Mouse (Mus musculus) embryo, embryonic 10.5 days (tissue): ENCODE results near the gene Gm11168.
"Not testable (repeated sequence)": the region's sequence is repeated elsewhere in the genome, so short reads cannot be mapped to it uniquely, and the experiment has no call there.

Experiments
- DNase-seq: peaks from one replicate; pipeline ENCODE4 v3.0.0-alpha.2; 2015; ENCODE audit warnings: low spot score

Gm11168 gene

DNA sequence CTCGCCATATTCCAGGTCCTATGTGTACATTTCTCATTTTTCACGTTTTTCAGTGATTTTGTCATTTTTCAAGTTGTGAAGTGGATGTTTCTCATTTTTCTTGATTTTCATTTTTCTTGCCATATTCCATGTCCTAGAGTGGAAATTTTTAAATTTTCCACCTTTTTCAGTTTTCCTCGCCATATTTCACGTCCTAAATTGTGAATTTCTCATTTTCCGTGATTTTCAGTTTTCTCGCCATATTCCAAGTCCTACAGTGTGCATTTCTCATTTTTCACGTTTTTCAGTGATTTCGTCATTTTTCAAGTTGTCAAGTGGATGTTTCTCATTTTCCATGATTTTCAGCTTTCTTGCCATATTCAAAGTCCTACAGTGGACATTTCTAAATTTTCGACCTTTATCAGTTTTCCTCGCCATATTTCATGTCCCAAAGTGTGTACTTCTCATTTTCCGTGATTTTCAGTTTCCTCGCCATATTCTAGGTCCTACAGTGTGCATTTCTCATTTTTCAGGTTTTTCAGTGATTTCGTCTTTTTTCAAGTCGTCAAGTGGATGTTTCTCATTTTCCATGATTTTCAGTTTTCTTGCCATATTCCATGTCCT is at the start of gene Gm11168:
Gm11168 (plus strand) TSS at position 553 of the 603 bp plus-strand sequence.
- DNase-seq: not testable (repeated sequence)

DNA sequence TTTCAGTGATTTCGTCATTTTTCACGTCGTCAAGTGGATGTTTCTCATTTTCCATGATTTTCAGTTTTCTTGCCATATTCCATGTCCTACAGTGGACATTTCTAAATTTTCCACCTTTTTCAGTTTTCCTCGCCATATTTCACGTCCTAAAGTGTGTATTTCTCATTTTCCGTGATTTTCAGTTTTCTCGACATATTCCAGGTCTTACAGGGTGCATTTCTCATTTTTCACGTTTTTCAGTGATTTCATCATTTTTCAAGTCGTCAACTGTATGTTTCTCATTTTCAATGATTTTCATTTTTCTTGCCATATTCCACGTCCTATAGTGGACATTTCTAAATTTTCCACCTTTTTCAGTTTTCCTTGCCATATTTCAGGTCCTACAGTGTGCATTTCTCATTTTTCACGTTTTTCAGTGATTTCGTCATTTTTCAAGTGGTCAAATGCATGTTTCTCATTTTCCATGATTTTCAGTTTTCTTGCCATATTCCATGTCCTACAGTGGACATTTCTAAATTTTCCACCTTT is 2.6 kb upstream of the Gm11168 start, which contains the start of gene Gm10722:
Gm10722 (plus strand) TSS at position 478 of the 528 bp plus-strand sequence.
- DNase-seq: peak; percentile 50

DNA sequence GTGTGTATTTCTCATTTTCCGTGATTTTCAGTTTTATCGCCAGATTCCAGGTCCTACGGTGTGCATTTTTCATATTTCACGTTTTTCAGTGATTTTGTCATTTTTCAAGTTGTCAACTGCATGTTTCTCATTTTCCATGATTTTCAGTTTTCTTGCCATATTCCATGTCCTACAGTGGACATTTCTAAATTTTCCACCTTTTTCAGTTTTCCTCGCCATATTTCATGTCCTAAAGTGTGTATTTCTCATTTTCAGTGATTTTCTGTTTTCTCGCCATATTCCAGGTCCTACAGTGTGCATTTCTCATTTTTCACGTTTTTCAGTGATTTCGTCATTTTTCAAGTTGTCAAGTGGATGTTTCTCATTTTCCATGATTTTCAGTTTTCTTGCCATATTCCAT is 2.1 kb upstream of the Gm11168 start:
- DNase-seq: not testable (repeated sequence)

DNA sequence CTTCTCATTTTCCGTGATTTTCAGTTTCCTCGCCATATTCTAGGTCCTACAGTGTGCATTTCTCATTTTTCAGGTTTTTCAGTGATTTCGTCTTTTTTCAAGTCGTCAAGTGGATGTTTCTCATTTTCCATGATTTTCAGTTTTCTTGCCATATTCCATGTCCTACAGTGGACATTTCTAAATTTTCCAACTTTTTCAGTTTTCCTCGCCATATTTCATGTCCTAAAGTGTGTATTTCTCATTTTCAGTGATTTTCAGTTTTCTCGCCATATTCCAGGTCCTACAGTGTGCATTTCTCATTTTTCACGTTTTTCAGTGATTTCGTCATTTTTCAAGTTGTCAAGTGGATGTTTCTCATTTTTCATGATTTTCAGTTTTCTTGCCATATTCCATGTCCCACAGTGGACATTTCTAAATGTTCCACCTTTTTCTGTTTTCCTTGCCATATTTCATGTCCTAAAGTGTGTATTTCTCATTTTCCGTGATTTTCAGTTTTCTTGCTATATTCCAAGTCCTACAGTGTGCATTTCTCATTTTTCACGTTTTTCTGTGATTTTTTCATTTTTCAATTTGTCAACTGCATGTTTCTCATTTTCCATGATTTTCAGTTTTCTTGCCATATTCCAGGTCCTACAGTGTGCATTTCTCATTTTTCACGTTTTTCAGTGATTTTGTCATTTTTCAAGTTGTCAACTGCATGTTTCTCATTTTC is 1.0 kb upstream of the Gm11168 start:
- DNase-seq: peak; percentile 24

DNA sequence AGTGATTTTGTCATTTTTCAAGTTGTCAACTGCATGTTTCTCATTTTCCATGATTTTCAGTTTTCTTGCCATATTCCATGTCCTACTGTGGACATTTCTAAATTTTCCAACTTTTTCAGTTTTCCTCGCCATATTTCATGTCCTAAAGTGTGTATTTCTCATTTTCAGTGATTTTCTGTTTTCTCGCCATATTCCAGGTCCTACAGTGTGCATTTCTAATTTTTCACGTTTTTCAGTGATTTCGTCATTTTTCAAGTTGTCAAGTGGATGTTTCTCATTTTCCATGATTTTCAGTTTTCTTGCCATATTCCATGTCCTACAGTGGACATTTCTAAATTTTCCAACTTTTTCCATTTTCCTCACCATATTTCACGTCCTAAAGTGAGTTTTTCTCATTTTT is 3.0 kb downstream of the Gm11168 start:
- not testable (repeated sequence) for DNase-seq

DNA sequence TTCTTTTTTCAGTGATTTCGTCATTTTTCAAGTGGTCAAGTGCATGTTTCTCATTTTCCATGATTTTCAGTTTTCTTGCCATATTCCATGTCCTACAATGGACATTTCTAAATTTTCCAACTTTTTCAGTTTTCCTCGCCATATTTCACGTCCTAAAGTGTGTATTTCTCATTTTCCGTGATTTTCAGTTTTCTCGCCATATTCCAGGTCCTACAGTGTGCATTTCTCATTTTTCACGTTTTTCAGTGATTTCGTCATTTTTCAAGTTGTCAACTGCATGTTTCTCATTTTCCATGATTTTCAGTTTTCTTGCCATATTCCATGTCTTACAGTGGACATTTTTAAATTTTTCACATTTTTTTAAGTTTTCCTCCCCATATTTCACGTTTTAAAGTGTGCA is 3.5 kb downstream of the Gm11168 start:
- DNase-seq: not testable (repeated sequence)

DNA sequence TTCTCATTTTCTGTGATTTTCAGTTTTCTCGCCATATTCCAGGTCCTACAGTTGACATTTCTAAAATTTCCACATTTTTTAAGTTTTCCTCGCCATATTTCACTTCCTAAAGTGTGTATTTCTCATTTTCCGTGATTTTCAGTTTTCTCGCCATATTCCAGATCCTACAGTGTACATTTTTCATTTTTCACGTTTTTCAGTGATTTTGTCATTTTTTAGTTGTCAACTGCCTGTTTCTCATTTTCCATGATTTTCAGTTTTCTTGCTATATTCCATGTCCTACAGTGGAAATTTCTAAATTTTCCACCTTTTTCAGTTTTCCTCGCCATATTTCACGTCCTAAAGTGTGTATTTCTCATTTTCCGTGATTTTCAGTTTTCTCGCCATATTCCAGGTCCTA is 4.1 kb downstream of the Gm11168 start:
- peak; percentile 10 for DNase-seq

DNA sequence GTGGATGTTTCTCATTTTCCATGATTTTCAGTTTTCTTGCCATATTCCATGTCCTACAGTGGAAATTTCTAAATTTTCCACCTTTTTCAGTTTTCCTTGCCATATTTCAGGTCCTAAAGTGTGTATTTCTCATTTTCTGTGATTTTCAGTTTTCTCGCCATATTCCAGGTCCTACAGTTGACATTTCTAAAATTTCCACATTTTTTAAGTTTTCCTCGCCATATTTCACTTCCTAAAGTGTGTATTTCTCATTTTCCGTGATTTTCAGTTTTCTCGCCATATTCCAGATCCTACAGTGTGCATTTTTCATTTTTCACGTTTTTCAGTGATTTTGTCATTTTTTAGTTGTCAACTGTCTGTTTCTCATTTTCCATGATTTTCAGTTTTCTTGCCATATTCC is 6.2 kb downstream of the Gm11168 start:
- not testable (repeated sequence) for DNase-seq

DNA sequence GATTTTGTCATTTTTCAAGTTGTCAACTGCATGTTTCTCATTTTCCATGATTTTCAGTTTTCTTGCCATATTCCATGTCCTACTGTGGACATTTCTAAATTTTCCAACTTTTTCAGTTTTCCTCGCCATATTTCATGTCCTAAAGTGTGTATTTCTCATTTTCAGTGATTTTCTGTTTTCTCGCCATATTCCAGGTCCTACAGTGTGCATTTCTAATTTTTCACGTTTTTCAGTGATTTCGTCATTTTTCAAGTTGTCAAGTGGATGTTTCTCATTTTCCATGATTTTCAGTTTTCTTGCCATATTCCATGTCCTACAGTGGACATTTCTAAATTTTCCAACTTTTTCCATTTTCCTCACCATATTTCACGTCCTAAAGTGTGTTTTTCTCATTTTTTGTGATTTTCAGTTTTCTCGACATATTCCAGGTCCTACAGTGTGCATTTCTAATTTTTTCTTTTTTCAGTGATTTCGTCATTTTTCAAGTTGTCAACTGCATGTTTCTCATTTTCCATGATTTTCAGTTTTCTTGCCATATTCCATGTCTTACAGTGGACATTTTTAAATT is 9.0 kb downstream of the Gm11168 start:
- DNase-seq: not testable (repeated sequence)

DNA sequence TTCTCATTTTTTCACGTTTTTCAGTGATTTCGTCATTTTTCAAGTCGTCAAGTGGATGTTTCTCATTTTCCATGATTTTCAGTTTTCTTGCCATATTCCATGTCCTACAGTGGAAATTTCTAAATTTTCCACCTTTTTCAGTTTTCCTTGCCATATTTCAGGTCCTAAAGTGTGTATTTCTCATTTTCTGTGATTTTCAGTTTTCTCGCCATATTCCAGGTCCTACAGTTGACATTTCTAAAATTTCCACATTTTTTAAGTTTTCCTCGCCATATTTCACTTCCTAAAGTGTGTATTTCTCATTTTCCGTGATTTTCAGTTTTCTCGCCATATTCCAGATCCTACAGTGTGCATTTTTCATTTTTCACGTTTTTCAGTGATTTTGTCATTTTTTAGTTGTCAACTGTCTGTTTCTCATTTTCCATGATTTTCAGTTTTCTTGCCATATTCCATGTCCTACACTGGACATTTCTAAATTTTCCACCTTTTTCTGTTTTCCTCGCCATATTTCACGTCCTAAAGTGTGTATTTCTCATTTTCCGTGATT is 9.7 kb downstream of the Gm11168 start, which contains the start of gene Gm10721:
Gm10721 (plus strand) TSS at position 408 of the 547 bp plus-strand sequence.
- not testable (repeated sequence) for DNase-seq

DNA sequence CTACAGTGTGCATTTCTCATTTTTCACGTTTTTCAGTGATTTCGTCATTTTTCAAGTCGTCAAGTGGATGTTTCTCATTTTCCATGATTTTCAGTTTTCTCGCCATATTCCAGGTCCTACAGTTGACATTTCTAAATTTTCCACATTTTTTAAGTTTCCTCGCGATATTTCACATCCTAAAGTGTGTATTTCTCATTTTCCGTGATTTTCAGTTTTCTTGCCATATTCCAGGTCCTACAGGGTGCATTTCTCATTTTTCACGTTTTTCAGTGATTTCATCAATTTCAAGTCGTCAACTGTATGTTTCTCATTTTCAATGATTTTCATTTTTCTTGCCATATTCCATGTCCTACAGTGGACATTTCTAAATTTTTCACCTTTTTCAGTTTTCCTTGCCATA is 12.2 kb downstream of the Gm11168 start, which contains the start of gene Gm10720:
Gm10720 (plus strand) TSS at position 301 of the 400 bp plus-strand sequence.
- DNase-seq: not testable (repeated sequence)

DNA sequence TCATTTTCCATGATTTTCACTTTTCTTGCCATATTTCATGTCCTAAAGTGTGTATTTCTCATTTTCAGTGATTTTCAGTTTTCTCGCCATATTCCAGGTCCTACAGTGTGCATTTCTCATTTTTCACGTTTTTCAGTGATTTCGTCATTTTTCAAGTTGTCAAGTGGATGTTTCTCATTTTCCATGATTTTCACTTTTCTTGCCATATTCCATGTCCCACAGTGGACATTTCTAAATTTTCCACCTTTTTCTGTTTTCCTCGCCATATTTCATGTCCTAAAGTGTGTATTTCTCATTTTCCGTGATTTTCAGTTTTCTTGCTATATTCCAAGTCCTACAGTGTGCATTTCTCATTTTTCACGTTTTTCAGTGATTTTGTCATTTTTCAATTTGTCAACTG is 12.8 kb downstream of the Gm11168 start:
- DNase-seq: not testable (repeated sequence)

DNA sequence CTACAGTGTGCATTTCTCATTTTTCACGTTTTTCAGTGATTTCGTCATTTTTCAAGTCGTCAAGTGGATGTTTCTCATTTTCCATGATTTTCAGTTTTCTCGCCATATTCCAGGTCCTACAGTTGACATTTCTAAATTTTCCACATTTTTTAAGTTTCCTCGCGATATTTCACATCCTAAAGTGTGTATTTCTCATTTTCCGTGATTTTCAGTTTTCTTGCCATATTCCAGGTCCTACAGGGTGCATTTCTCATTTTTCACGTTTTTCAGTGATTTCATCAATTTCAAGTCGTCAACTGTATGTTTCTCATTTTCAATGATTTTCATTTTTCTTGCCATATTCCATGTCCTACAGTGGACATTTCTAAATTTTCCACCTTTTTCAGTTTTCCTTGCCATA is 14.0 kb downstream of the Gm11168 start, which contains the start of gene Gm10719:
Gm10719 (plus strand) TSS at position 301 of the 400 bp plus-strand sequence.
- DNase-seq: not testable (repeated sequence)

DNA sequence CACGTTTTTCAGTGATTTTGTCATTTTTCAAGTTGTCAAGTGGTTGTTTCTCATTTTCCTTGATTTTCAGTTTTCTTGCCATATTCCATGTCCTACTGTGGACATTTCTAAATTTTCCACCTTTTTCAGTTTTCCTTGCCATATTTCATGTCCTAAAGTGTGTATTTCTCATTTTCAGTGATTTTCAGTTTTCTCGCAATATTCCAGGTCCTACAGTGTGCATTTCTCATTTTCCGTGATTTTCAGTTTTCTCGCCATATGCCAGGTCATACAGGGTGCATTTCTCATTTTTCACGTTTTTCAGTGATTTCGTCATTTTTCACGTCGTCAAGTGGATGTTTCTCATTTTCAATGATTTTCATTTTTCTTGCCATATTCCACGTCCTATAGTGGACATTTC is 15.8 kb downstream of the Gm11168 start:
- not testable (repeated sequence) for DNase-seq

DNA sequence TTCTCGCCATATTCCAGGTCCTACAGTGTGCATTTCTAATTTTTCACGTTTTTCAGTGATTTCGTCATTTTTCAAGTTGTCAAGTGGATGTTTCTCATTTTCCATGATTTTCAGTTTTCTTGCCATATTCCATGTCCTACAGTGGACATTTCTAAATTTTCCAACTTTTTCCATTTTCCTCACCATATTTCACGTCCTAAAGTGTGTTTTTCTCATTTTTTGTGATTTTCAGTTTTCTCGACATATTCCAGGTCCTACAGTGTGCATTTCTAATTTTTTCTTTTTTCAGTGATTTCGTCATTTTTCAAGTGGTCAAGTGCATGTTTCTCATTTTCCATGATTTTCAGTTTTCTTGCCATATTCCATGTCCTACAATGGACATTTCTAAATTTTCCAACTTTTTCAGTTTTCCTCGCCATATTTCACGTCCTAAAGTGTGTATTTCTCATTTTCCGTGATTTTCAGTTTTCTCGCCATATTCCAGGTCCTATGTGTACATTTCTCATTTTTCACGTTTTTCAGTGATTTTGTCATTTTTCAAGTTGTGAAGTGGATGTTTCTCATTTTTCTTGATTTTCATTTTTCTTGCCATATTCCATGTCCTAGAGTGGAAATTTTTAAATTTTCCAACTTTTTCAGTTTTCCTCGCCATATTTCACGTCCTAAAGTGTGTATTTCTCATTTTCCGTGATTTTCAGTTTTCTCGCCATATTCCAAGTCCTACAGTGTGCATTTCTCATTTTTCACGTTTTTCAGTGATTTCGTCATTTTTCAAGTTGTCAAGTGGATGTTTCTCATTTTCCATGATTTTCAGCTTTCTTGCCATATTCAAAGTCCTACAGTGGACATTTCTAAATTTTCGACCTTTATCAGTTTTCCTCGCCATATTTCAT is 16.9 kb downstream of the Gm11168 start:
- DNase-seq: not testable (repeated sequence)

DNA sequence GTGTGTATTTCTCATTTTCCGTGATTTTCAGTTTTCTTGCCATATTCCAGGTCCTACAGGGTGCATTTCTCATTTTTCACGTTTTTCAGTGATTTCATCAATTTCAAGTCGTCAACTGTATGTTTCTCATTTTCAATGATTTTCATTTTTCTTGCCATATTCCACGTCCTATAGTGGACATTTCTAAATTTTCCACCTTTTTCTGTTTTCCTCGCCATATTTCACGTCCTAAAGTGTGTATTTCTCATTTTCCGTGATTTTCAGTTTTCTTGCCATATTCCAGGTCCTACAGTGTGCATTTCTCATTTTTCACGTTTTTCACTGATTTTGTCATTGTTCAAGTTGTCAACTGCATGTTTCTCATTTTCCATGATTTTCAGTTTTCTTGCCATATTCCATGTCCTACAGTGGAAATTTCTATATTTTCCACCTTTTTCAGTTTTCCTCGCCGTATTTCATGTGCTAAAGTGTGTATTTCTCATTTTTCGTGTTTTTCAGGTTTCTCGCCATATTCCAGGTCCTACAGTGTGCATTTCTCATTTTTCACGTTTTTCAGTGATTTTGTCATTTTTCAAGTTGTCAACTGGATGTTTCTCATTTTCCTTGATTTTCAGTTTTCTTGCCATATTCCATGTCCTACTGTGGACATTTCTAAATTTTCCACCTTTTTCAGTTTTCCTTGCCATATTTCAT is 19.3 kb downstream of the Gm11168 start:
- DNase-seq: peak; percentile 15

DNA sequence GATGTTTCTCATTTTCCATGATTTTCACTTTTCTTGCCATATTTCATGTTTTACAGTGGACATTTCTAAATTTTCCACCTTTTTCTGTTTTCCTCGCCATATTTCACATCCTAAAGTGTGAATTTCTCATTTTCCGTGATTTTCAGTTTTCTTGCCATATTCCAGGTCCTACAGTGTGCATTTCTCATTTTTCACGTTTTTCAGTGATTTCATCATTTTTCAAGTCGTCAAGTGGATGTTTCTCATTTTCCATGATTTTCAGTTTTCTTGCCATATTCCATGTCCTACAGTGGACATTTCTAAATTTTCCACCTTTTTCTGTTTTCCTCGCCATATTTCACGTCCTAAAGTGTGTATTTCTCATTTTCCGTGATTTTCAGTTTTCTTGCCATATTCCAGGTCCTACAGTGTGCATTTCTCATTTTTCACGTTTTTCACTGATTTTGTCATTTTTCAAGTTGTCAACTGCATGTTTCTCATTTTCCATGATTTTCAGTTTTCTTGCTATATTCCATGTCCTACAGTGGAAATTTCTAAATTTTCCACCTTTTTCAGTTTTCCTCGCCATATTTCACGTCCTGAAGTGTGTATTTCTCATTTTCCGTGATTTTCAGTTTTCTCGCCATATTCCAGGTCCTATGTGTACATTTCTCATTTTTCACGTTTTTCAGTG is 20.3 kb downstream of the Gm11168 start, which contains the start of gene Gm10718:
Gm10718 (plus strand) TSS at position 236 of the 673 bp plus-strand sequence.
- DNase-seq: not testable (repeated sequence)

DNA sequence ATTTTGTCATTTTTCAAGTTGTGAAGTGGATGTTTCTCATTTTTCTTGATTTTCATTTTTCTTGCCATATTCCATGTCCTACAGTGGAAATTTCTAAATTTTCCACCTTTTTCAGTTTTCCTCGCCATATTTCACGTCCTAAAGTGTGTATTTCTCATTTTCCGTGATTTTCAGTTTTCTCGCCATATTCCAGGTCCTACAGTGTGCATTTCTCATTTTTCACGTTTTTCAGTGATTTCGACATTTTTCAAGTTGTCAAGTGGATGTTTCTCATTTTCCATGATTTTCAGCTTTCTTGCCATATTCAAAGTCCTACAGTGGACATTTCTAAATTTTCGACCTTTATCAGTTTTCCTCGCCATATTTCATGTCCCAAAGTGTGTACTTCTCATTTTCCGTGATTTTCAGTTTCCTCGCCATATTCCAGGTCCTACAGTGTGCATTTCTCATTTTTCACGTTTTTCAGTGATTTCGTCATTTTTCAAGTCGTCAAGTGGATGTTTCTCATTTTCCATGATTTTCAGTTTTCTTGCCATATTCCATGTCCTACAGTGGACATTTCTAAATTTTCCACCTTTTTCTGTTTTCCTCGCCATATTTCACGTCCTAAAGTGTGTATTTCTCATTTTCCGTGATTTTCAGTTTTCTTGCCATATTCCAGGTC is 21.0 kb downstream of the Gm11168 start:
- not testable (repeated sequence) for DNase-seq

DNA sequence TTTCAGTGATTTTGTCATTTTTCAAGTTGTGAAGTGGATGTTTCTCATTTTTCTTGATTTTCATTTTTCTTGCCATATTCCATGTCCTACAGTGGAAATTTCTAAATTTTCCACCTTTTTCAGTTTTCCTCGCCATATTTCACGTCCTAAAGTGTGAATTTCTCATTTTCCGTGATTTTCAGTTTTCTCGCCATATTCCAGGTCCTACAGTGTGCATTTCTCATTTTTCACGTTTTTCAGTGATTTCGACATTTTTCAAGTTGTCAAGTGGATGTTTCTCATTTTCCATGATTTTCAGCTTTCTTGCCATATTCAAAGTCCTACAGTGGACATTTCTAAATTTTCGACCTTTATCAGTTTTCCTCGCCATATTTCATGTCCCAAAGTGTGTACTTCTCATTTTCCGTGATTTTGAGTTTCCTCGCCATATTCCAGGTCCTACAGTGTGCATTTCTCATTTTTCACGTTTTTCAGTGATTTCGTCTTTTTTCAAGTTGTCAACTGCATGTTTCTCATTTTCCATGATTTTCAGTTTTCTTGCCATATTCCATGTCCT is 21.8 kb downstream of the Gm11168 start, which contains the start of gene Gm10717:
Gm10717 (plus strand) TSS at position 506 of the 556 bp plus-strand sequence.
- DNase-seq: not testable (repeated sequence)
